Mouse (Mus musculus) spleen, adult 12 weeks (tissue): ENCODE measurements around the gene Cyp4b1.
"Not testable (repeated sequence)": the region's sequence is repeated elsewhere in the genome, so short reads cannot be mapped to it uniquely, and the experiment has no call there.

Source experiments
- DNase-seq: peaks from one replicate; pipeline ENCODE4 v3.0.0; 2022; ENCODE audit warnings: low spot score

Gene Cyp4b1

GRCm38 (mm10) chr4:115647580-115647979 is at the start of gene Cyp4b1:
Gene Cyp4b1, minus strand, starts transcription at chr4:115647723.
- peak; percentile 17 for DNase-seq

- no peak for DNase-seq
Observed at GRCm38 (mm10) chr4:115686299-115686698, 38.8 kb upstream of the Cyp4b1 start.

- DNase-seq = no peak
Observed at GRCm38 (mm10) chr4:115659190-115659589, 11.7 kb upstream of the Cyp4b1 start.

GRCm38 (mm10) chr4:115657867-115658249 is 10.3 kb upstream of the Cyp4b1 start:
- no peak for DNase-seq

- no peak for DNase-seq
Observed at GRCm38 (mm10) chr4:115657104-115657866, 9.8 kb upstream of the Cyp4b1 start.

GRCm38 (mm10) chr4:115656535-115656922 is 9.0 kb upstream of the Cyp4b1 start:
- DNase-seq = not testable (repeated sequence)

- not testable (repeated sequence) for DNase-seq
Observed at GRCm38 (mm10) chr4:115655841-115656534, 8.5 kb upstream of the Cyp4b1 start.

- DNase-seq = no peak
Observed at GRCm38 (mm10) chr4:115650866-115651265, 3.3 kb upstream of the Cyp4b1 start.

GRCm38 (mm10) chr4:115649344-115649743 is 1.8 kb upstream of the Cyp4b1 start:
- DNase-seq = no peak

GRCm38 (mm10) chr4:115648752-115649151 is 1.2 kb upstream of the Cyp4b1 start:
- no peak for DNase-seq

GRCm38 (mm10) chr4:115645371-115645770 is 2.2 kb downstream of the Cyp4b1 start:
- no peak for DNase-seq

- no peak for DNase-seq
Observed at GRCm38 (mm10) chr4:115642967-115643754, 4.4 kb downstream of the Cyp4b1 start.

GRCm38 (mm10) chr4:115625560-115625959 is 22.0 kb downstream of the Cyp4b1 start:
- not testable (repeated sequence) for DNase-seq

- DNase-seq = no peak
Observed at GRCm38 (mm10) chr4:115614005-115614404, 33.5 kb downstream of the Cyp4b1 start.

GRCm38 (mm10) chr4:115600611-115601010 is 46.9 kb downstream of the Cyp4b1 start, which contains the start of gene Cyp4a32:
Gene Cyp4a32, plus strand, starts transcription at chr4:115600969.
- not testable (repeated sequence) for DNase-seq

- no peak for DNase-seq
Observed at GRCm38 (mm10) chr4:115596824-115597336, 50.6 kb downstream of the Cyp4b1 start.

- DNase-seq = no peak
Observed at GRCm38 (mm10) chr4:115596357-115596756, 51.2 kb downstream of the Cyp4b1 start.

GRCm38 (mm10) chr4:115583036-115583435 is 64.5 kb downstream of the Cyp4b1 start:
- peak; percentile 41 for DNase-seq

GRCm38 (mm10) chr4:115575776-115576175 is 71.7 kb downstream of the Cyp4b1 start:
- DNase-seq = no peak

- DNase-seq = no peak
Observed at GRCm38 (mm10) chr4:115575255-115575654, 72.3 kb downstream of the Cyp4b1 start.
